Mouse (Mus musculus) forelimb bud, embryonic 11.5 days (tissue): ENCODE results near the gene Csn3.

Source experiments
- DNase-seq: peaks from one replicate; pipeline ENCODE4 v3.0.0-alpha.2; 2012; ENCODE audit warnings: low read depth, low spot score

Csn3 gene

DNA sequence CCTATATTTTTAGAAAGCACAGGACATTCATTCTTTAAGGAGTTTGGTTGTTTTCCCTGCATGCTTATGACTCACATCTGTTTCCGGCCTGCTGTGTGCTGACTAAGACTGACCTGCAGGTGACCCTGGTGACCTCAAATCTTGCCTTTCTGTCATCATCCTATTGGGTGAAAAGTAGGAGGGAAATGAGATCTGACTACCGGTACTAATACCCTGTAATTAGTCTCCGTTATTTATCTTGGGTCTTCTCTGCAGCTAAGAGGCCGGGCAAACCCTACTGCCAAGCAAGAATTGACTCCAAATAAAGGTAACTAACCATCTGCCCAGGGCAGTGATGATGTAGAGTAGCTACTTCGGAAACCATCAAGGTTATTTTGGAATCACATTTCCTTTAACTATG, at the start of gene Csn3:
Gene Csn3 (plus strand): TSS at position 208 of the 400 bp plus-strand sequence.
- peak; percentile 26 for DNase-seq

DNA sequence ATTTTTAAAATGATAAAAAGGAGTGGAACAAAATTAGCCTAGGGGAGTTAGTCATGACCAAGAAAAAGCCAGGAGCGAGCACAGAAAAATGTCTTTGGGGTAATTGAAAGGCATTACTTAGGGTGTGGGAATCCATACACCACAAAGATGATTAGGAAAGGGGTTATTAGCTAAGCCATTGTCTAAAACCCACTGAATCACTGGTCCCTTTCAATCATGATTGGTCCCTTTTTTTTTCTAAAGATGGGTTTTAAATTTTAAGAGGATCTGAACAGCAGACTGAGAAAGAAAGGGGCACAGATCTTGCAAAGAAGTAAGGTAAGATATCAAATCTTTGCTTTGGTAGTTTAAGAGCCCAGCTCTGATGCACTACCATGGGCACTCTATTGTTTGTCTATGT, 40.6 kb upstream of the Csn3 start, which contains the start of gene Odam:
Gene Odam (plus strand): TSS at position 301 of the 400 bp plus-strand sequence.
- no peak for DNase-seq

GRCm38 (mm10) chr5:87931603-87932002, 6.2 kb downstream of the Csn3 start:
- no peak for DNase-seq

GRCm38 (mm10) chr5:87940752-87941151, 15.4 kb downstream of the Csn3 start:
- DNase-seq: no peak

DNA sequence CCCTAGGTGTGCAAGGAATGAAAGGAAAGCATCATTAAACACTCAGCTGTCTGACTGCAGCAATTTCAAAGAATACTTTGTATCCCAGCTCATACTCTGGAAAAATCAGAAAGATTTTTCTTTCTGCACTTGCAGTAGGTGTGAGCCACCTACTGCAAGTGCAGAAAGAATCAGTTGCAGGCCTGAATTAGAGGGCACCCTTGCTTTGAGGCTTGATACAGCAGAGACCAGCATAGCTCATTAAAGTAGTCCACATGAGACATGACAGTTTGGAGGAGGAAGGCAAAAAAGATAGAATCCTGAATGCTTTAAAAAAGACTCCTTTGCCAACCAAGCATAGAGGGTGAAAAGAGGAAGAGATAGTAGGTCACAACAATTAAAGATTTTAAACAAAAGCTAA, 17.1 kb downstream of the Csn3 start:
- no peak for DNase-seq

DNA sequence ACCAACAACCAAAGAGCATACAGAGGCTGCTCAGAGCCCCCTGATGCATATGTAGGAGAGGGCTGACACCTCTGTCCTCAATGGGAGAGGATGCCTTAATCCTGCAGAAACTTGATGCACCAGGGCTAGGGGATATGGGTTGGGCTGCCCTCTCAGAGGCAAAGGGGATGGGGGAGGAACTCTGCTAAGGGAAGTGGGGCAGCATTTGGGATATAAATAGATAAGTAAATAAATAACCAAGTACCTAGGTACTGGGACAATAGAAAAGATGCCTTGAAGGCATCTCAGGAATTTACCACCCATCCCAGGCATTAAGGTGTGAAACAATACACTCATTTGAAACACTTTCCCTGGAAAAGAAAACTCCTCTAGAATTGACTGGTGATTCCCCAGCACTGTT, 26.5 kb downstream of the Csn3 start:
- DNase-seq: no peak

DNA sequence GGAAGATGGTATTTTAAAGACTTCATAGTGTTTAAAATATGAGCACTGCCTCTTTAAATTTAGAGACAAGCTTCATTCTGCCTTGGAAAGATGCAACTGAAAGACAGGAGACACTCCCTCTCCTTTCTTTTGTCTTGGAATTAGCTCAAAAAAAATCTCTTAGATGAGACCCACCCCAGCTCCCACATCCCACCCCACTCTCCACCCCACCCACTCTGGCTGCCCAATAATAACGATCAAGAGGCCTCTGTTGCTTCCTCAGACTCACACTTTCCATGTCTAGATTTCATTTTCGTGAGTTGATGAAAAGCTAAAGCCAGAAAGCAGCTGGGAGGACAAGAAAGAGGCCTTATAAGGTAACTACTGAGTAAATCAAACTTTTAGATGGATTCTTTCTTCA, 43.8 kb downstream of the Csn3 start, which contains the start of the genes 2310003L06Rik and Gm28434:
Gene 2310003L06Rik (plus strand): TSS at position 259 of the 400 bp plus-strand sequence.
Gene Gm28434 (plus strand): TSS at position 317 of the 400 bp plus-strand sequence.
- no peak for DNase-seq

DNA sequence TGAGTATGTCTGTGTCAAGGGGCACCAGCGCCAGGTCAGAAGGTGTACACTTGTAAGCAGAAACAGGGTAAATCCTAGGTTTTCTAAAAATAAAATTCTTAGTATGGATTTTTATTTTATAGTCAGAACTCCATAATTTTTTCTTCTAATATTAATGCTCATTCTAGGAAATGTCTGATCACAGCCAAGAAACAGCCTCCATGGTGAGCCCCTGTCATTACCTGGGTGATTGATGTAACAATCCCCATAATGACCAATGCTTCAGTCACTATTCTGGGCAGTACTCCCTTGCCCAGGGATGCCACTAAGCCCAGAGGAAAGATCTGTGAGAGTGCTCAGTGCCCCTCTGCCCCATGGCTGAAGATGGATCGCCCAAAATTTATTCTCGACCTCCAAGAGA, 53.8 kb downstream of the Csn3 start, which contains the start of gene Cabs1:
Gene Cabs1 (plus strand): TSS at position 301 of the 400 bp plus-strand sequence.
- no peak for DNase-seq
